Mouse (Mus musculus): ENCODE results near the gene Dusp23. TPM values are rescaled to one million over a fixed set of nuclear protein-coding genes. Genes with fewer than 3 reads are reported as not detected.
A peak's percentile ranks its signal among the peaks of the same experiment; 100 is the strongest.

Dusp23 gene
- polyA plus RNA-seq, 1 experiment from 2014 or later = 10.9 TPM

GRCm38 (mm10) chr1:172619235-172619634 is 13.5 kb downstream of the Dusp23 start:
- Histone ChIP-seq H3K9ac (no peak overlapping the region), H3K36me3 (no peaks in the 10 kb centered on the region), H3K4me3 (no peak overlapping the region), H3K9me3 (no peaks in the 10 kb centered on the region), H3K27ac (replicated peaks) (no peak overlapping the region), H3K4me1 (peaks cover 10% of the 10 kb centered on the region), H3K4me2 (no peak overlapping the region), H3K27me3 (replicated peaks) (peaks cover 13% of the 10 kb centered on the region)
- no peak for ATAC-seq (ENCODE audit: extremely low read depth, insufficient number of reproducible peaks, low FRiP score, low TSS enrichment)
- WGBS = 17% methylated on average over 7 of the region's 7 CpGs

- 74% methylated on average over 4 of the region's 4 CpGs for WGBS
- no peaks in the 10 kb centered on the region for H3K9me3 ChIP-seq
- no peak overlapping the region for H3K4me2 ChIP-seq
- no peaks in the 10 kb centered on the region for H3K36me3 ChIP-seq
- H3K9ac ChIP-seq = no peak overlapping the region
- no peak overlapping the region for H3K4me3 ChIP-seq
- H3K4me1 ChIP-seq = peaks cover 10% of the 10 kb centered on the region
- peaks cover 13% of the 10 kb centered on the region for H3K27me3 ChIP-seq (replicated peaks)
- ATAC-seq (ENCODE audit: extremely low read depth, insufficient number of reproducible peaks, low FRiP score, low TSS enrichment) = no peak
- H3K27ac ChIP-seq (replicated peaks) = no peak overlapping the region
These were observed 14.6 kb downstream of the Dusp23 start for GRCm38 (mm10) chr1:172618141-172618540.

GRCm38 (mm10) chr1:172617365-172618076 is 15.2 kb downstream of the Dusp23 start:
- Histone ChIP-seq H3K27me3 (replicated peaks) (peaks cover 13% of the 10 kb centered on the region), H3K9me3 (no peaks in the 10 kb centered on the region), H3K4me2 (peak overlapping the region; percentile 69), H3K36me3 (no peaks in the 10 kb centered on the region), H3K4me1 (peaks cover 10% of the 10 kb centered on the region), H3K4me3 (peak overlapping the region; percentile 40), H3K27ac (replicated peaks) (no peak overlapping the region), H3K9ac (no peak overlapping the region)
- WGBS = 36% methylated on average over 14 of the region's 14 CpGs
- no peak for ATAC-seq (ENCODE audit: extremely low read depth, insufficient number of reproducible peaks, low FRiP score, low TSS enrichment)

- H3K4me3 ChIP-seq = peak overlapping the region; percentile 40
- H3K4me1 ChIP-seq = peaks cover 10% of the 10 kb centered on the region
- H3K4me2 ChIP-seq = peak overlapping the region; percentile 69
- H3K27ac ChIP-seq (replicated peaks) = no peak overlapping the region
- no peaks in the 10 kb centered on the region for H3K9me3 ChIP-seq
- ATAC-seq (ENCODE audit: extremely low read depth, insufficient number of reproducible peaks, low FRiP score, low TSS enrichment) = no peak
- 19% methylated on average over 22 of the region's 22 CpGs for WGBS
- peak overlapping the region; percentile 45 for H3K9ac ChIP-seq
- H3K27me3 ChIP-seq (replicated peaks) = peaks cover 18% of the 10 kb centered on the region
- no peaks in the 10 kb centered on the region for H3K36me3 ChIP-seq
These were observed 16.0 kb downstream of the Dusp23 start for GRCm38 (mm10) chr1:172616537-172617300.

GRCm38 (mm10) chr1:172615412-172615811 is 17.4 kb downstream of the Dusp23 start:
- WGBS = 51% methylated on average over 4 of the region's 4 CpGs

GRCm38 (mm10) chr1:172614654-172615053 is 18.1 kb downstream of the Dusp23 start:
- Histone ChIP-seq H3K4me1 (peaks cover 10% of the 10 kb centered on the region), H3K36me3 (no peaks in the 10 kb centered on the region), H3K4me3 (no peak overlapping the region), H3K27ac (replicated peaks) (no peak overlapping the region), H3K4me2 (no peak overlapping the region), H3K27me3 (replicated peaks) (peaks cover 26% of the 10 kb centered on the region), H3K9ac (no peak overlapping the region), H3K9me3 (no peaks in the 10 kb centered on the region)
- ATAC-seq (ENCODE audit: extremely low read depth, insufficient number of reproducible peaks, low FRiP score, low TSS enrichment) = no peak
- 78% methylated on average over 10 of the region's 10 CpGs for WGBS

More at GRCm38 (mm10) chr1:172615412-172615811, 17.4 kb downstream of the Dusp23 start:
- no peak overlapping the region for H3K4me3 ChIP-seq
- H3K9me3 ChIP-seq = no peaks in the 10 kb centered on the region
- peaks cover 26% of the 10 kb centered on the region for H3K27me3 ChIP-seq (replicated peaks)
- H3K4me2 ChIP-seq = no peak overlapping the region
- H3K36me3 ChIP-seq = no peaks in the 10 kb centered on the region
- no peak overlapping the region for H3K9ac ChIP-seq
- no peak for ATAC-seq (ENCODE audit: extremely low read depth, insufficient number of reproducible peaks, low FRiP score, low TSS enrichment)
- H3K27ac ChIP-seq (replicated peaks) = no peak overlapping the region
- H3K4me1 ChIP-seq = peaks cover 10% of the 10 kb centered on the region

GRCm38 (mm10) chr1:172612745-172613144 is 20.0 kb downstream of the Dusp23 start:
- WGBS = 47% methylated on average over 1 of the region's 1 CpGs
- Histone ChIP-seq H3K27ac (replicated peaks) (no peak overlapping the region), H3K36me3 (no peaks in the 10 kb centered on the region), H3K27me3 (replicated peaks) (peaks cover 26% of the 10 kb centered on the region), H3K4me1 (peaks cover 10% of the 10 kb centered on the region), H3K4me3 (no peak overlapping the region), H3K9me3 (no peaks in the 10 kb centered on the region), H3K4me2 (no peak overlapping the region), H3K9ac (no peak overlapping the region)
- ATAC-seq (ENCODE audit: extremely low read depth, insufficient number of reproducible peaks, low FRiP score, low TSS enrichment) = no peak

GRCm38 (mm10) chr1:172611304-172611703 is 21.5 kb downstream of the Dusp23 start:
- 71% methylated on average over 10 of the region's 10 CpGs for WGBS
- no peak overlapping the region for H3K4me3 ChIP-seq
- no peak overlapping the region for H3K27ac ChIP-seq (replicated peaks)
- no peak for ATAC-seq (ENCODE audit: extremely low read depth, insufficient number of reproducible peaks, low FRiP score, low TSS enrichment)
- H3K9ac ChIP-seq = no peak overlapping the region
- no peaks in the 10 kb centered on the region for H3K9me3 ChIP-seq
- H3K4me2 ChIP-seq = no peak overlapping the region
- no peaks in the 10 kb centered on the region for H3K36me3 ChIP-seq
- peaks cover 26% of the 10 kb centered on the region for H3K27me3 ChIP-seq (replicated peaks)
- no peaks in the 10 kb centered on the region for H3K4me1 ChIP-seq

GRCm38 (mm10) chr1:172602326-172602725 is 30.4 kb downstream of the Dusp23 start, which contains the start of gene Fcrl6:
Fcrl6 (minus strand) TSS chr1:172602551.
- H3K4me3 ChIP-seq = no peak within 1 kb of the TSS
- no peaks in the 10 kb centered on the region for H3K4me1 ChIP-seq
- 55% methylated on average over 1 of the region's 1 CpGs for WGBS
- H3K27ac ChIP-seq (replicated peaks) = no peak within 1 kb of the TSS
- H3K27me3 ChIP-seq (replicated peaks) = 0 out of 2 replicates have a peak, but pooled peaks cover 6% of the 10 kb centered on the region
- H3K36me3 ChIP-seq = no peaks in the 10 kb centered on the region
- ATAC-seq (ENCODE audit: extremely low read depth, insufficient number of reproducible peaks, low FRiP score, low TSS enrichment) = no peak
- no peak within 1 kb of the TSS for H3K9ac ChIP-seq
- H3K4me2 ChIP-seq = no peak within 1 kb of the TSS
- H3K9me3 ChIP-seq = no peaks in the 10 kb centered on the region

GRCm38 (mm10) chr1:172594495-172594894 is 38.3 kb downstream of the Dusp23 start:
- Histone ChIP-seq H3K4me1 (no peaks in the 10 kb centered on the region), H3K9me3 (no peaks in the 10 kb centered on the region), H3K4me3 (no peak overlapping the region), H3K27ac (replicated peaks) (no peak overlapping the region), H3K9ac (no peak overlapping the region), H3K36me3 (no peaks in the 10 kb centered on the region), H3K4me2 (no peak overlapping the region), H3K27me3 (replicated peaks) (no peaks in the 10 kb centered on the region; the same call in 1 of the 2 replicates)
- no peak for ATAC-seq (ENCODE audit: extremely low read depth, insufficient number of reproducible peaks, low FRiP score, low TSS enrichment)

- H3K27ac ChIP-seq (replicated peaks) = no peak overlapping the region
- WGBS = 66% methylated on average over 2 of the region's 2 CpGs
- H3K36me3 ChIP-seq = no peaks in the 10 kb centered on the region
- H3K9ac ChIP-seq = no peak overlapping the region
- H3K27me3 ChIP-seq (replicated peaks) = no peaks in the 10 kb centered on the region; the same call in 1 of the 2 replicates
- H3K4me3 ChIP-seq = no peak overlapping the region
- H3K4me2 ChIP-seq = no peak overlapping the region
- no peaks in the 10 kb centered on the region for H3K9me3 ChIP-seq
- H3K4me1 ChIP-seq = no peaks in the 10 kb centered on the region
- ATAC-seq (ENCODE audit: extremely low read depth, insufficient number of reproducible peaks, low FRiP score, low TSS enrichment) = no peak
These were observed 38.8 kb downstream of the Dusp23 start for GRCm38 (mm10) chr1:172593956-172594355.

All from heart, embryonic 13.5 days (tissue).